ENCODE assay signal across 8 mouse cellular contexts in genomic region chrX:66648911-66649620, GRCm38 (mm10). TPM values are rescaled to one million over a fixed set of nuclear protein-coding genes. Genes with fewer than 3 reads are reported as not detected.
A peak's percentile ranks its signal among the peaks of the same experiment; 100 is the strongest.
DNase-seq lines count a peak whose midpoint lies in the region; ATAC-seq lines count a peak whose summit lies in the region.

Slitrk2 (plus strand) TSS chrX:66649318.

- no peak for ATAC-seq in liver, embryonic 12.5 days
- peak; percentile 60 for ATAC-seq in forebrain, embryonic 12.5 days (ENCODE audit: low FRiP score)
- ATAC-seq in neural tube, embryonic 14.5 days (ENCODE audit: low read depth), result peak; percentile 83

- H3K36me3 ChIP-seq in liver, embryonic 12.5 days, result no peaks in the 10 kb centered on the region
- no peaks in the 10 kb centered on the region for H3K36me3 ChIP-seq in forebrain, embryonic 12.5 days (replicated peaks)
- H3K36me3 ChIP-seq in neural tube, embryonic 14.5 days (ENCODE audit: control insufficient read depth, insufficient read depth, low read length), result no peaks in the 10 kb centered on the region

- 10% methylated on average over 25 of the region's 25 CpGs for WGBS in liver, embryonic 12.5 days (ENCODE audit: insufficient replicate concordance)
- 11% methylated on average over 23 of the region's 25 CpGs for WGBS in forebrain, embryonic 12.5 days
- WGBS in neural tube, embryonic 14.5 days, result 15% methylated on average over 22 of the region's 25 CpGs

- DNase-seq in liver, result no peak
- peak; percentile 28 to 46 for DNase-seq in layer of hippocampus, postnatal 25 days (ENCODE audit: extremely low spot score in 1 of 2, low spot score in 1 of 2)
- DNase-seq in adrenal gland, postnatal 4 days (ENCODE audit: low spot score in 2 of 2), result no peak
- DNase-seq in thymus, postnatal 10 days (ENCODE audit: low spot score in 2 of 2), result no peak
- no peak for DNase-seq in adrenal gland, adult 2 months

- no peak within 1 kb of the TSS for H3K27ac ChIP-seq in liver, embryonic 12.5 days
- no peak within 1 kb of the TSS for H3K27ac ChIP-seq in forebrain, embryonic 12.5 days
- H3K27ac ChIP-seq in neural tube, embryonic 14.5 days (ENCODE audit: low read depth, low read length), result no peak within 1 kb of the TSS; the same call in 1 of the 2 replicates

- H3K9me3 ChIP-seq in liver, embryonic 12.5 days (replicated peaks), result no peaks in the 10 kb centered on the region
- no peaks in the 10 kb centered on the region for H3K9me3 ChIP-seq in forebrain, embryonic 12.5 days
- H3K9me3 ChIP-seq in neural tube, embryonic 14.5 days (ENCODE audit: control insufficient read depth, low read length), result no peaks in the 10 kb centered on the region

- peaks cover 31% of the 10 kb centered on the region for H3K27me3 ChIP-seq in liver, embryonic 12.5 days (replicated peaks)
- no peaks in the 10 kb centered on the region for H3K27me3 ChIP-seq in forebrain, embryonic 12.5 days
- no peaks in the 10 kb centered on the region for H3K27me3 ChIP-seq in neural tube, embryonic 14.5 days (ENCODE audit: control insufficient read depth, insufficient read depth, low read length)

- H3K4me3 ChIP-seq in liver, embryonic 12.5 days, result no peak within 1 kb of the TSS
- H3K4me3 ChIP-seq in forebrain, embryonic 12.5 days (replicated peaks), result peak within 1 kb of the TSS; percentile 35
- peak within 1 kb of the TSS; percentile 37 for H3K4me3 ChIP-seq in neural tube, embryonic 14.5 days (ENCODE audit: low read depth, low read length)

- H3K4me2 ChIP-seq in liver, embryonic 12.5 days, result 0 out of 2 replicates have a peak within 1 kb of the TSS, but pooled peaks have one; percentile 16
- peak within 1 kb of the TSS; percentile 59 for H3K4me2 ChIP-seq in forebrain, embryonic 12.5 days
- H3K4me2 ChIP-seq in neural tube, embryonic 14.5 days (ENCODE audit: low read depth, low read length), result peak within 1 kb of the TSS; percentile 55

- no peaks in the 10 kb centered on the region for H3K4me1 ChIP-seq in liver, embryonic 12.5 days
- no peaks in the 10 kb centered on the region; the same call in none of the 2 replicates for H3K4me1 ChIP-seq in forebrain, embryonic 12.5 days
- no peaks in the 10 kb centered on the region for H3K4me1 ChIP-seq in neural tube, embryonic 14.5 days (ENCODE audit: control insufficient read depth, insufficient read depth, low read length)

- H3K9ac ChIP-seq in liver, embryonic 12.5 days, result no peak within 1 kb of the TSS
- peak within 1 kb of the TSS; percentile 48 for H3K9ac ChIP-seq in forebrain, embryonic 12.5 days
- H3K9ac ChIP-seq in neural tube, embryonic 14.5 days (replicated peaks; ENCODE audit: low read depth, low read length), result peak within 1 kb of the TSS; percentile 47

RNA-seq across cellular contexts. Expression of gene Slitrk2, which starts in this region (rescaled TPM):
- polyA plus RNA-seq in liver, embryonic 12.5 days (2016; fragmentation: Nextera tagmentation; extraction: Ambion mirVana), result 0.07 and 0.13 TPM in 2 replicates
- polyA plus RNA-seq in forebrain, embryonic 12.5 days (2016; fragmentation: Nextera tagmentation; extraction: Ambion mirVana), result 5.6 and 6.5 TPM in 2 replicates
- total RNA-seq in layer of hippocampus, postnatal 25 days (2021), result 10 to 100 TPM; 34.0 to 43.0 TPM
- 22.2 and 24.7 TPM in 2 replicates for polyA plus RNA-seq in neural tube, embryonic 14.5 days (2014; fragmentation: Nextera tagmentation; extraction: Ambion mirVana)
- total RNA-seq in adrenal gland, postnatal 4 days (2021), result 1 to 10 TPM; 3.0 to 4.1 TPM
- total RNA-seq in adrenal gland, adult 2 months (2021), result 1 to 10 TPM in 1 of 2 experiments, under 1 TPM in 1; 0.63 to 1.3 TPM
- 0.02 and 0.03 TPM in 2 replicates for polyA plus RNA-seq in adrenal gland, adult 2 months (2012; rRNA removed)

Comparison
In these comparisons a context has a peak if more than half of its experiments do, and no peak if none do; other contexts are left out.
1. RNA of gene Slitrk2 (total RNA-seq): 34.0 to 43.0 TPM in layer of hippocampus, postnatal 25 days; 3.0 to 4.1 TPM in adrenal gland, postnatal 4 days and 0.63 to 1.3 TPM in adrenal gland, adult 2 months; every median in the first group is over 4 times any median in the second.
2. DNase-seq: peak in layer of hippocampus, postnatal 25 days (2 of 2); none in liver (single experiment), adrenal gland, postnatal 4 days (0 of 2), thymus, postnatal 10 days (0 of 2) and adrenal gland, adult 2 months (single experiment).
3. Peak in every context shown above with its lines, with median percentiles within 50 percentile points of each other: H3K4me2 ChIP-seq.